Mouse (Mus musculus) midbrain, embryonic 11.5 days (tissue): Measurements from ENCODE around the gene Dock1. TPM values are rescaled to one million over a fixed set of nuclear protein-coding genes. Genes with fewer than 3 reads are reported as not detected.

Experiments used
- ATAC-seq: fragments of 200-750 bp; cut with Nextera tagmentation; 2 replicates; pipeline ENCODE4 v1.8.0; 2017; ENCODE audit warnings: moderate TSS enrichment, moderate library complexity; ENCODE audit not compliant: low FRiP score
- DNase-seq: peaks from one replicate; pipeline ENCODE4 v3.0.0; 2015; ENCODE audit warnings: low spot score; ENCODE audit errors: missing footprints
- H3K27ac ChIP-seq: fragments of 300-500 bp; sonication (generic); 2 replicates; pipeline ENCODE4 v1.5.1; 2014; ENCODE audit warnings: low read depth, low read length
- H3K27me3 ChIP-seq: fragments of 300-500 bp; sonication (generic); 2 replicates; pipeline ENCODE4 v1.6.1; 2014; ENCODE audit warnings: mild to moderate bottlenecking, low read length, moderate library complexity, mixed read lengths; ENCODE audit not compliant: control insufficient read depth, insufficient read depth
- H3K36me3 ChIP-seq: fragments of 300-500 bp; sonication (generic); 2 replicates; pipeline ENCODE4 v1.6.1; 2014; ENCODE audit warnings: mild to moderate bottlenecking, low read length, moderate library complexity, mixed read lengths; ENCODE audit not compliant: control insufficient read depth, insufficient read depth
- H3K4me1 ChIP-seq: fragments of 300-500 bp; sonication (generic); 2 replicates; pipeline ENCODE4 v1.6.1; 2014; ENCODE audit warnings: low read length; ENCODE audit not compliant: control insufficient read depth, insufficient read depth
- H3K4me2 ChIP-seq: fragments of 300-500 bp; sonication (generic); 2 replicates; pipeline ENCODE4 v1.6.1; 2014; ENCODE audit warnings: mild to moderate bottlenecking, moderate library complexity
- H3K4me3 ChIP-seq: fragments of 300-500 bp; sonication (generic); 2 replicates; pipeline ENCODE4 v1.5.1; 2014; ENCODE audit warnings: low read depth, low read length
- H3K9ac ChIP-seq: fragments of 300-500 bp; sonication (generic); 2 replicates; pipeline ENCODE4 v1.6.1; 2014; ENCODE audit warnings: low read length
- H3K9me3 ChIP-seq: fragments of 300-500 bp; sonication (generic); 2 replicates; pipeline ENCODE4 v1.6.1; 2016; ENCODE audit warnings: low read length; ENCODE audit not compliant: control insufficient read depth
- WGBS: fragments of 180-500 bp; shearing (Covaris S2); extraction: QIAGEN DNeasy Blood & Tissue Kit; methylation state at CpG from one replicate; pipeline ENCODE4 v1.1.7; 2014; 5-methylcytosine and 5-hydroxymethylcytosine counted together
- polyA plus RNA-seq: library from polyadenylated mRNA; unstranded; fragments of >200 nt; fragmentation: Nextera tagmentation; extraction: Ambion mirVana; gene quantifications from 2 replicates; pipeline ENCODE4 v1.2.1, GENCODE M21; 2014

Gene Dock1
- polyA plus RNA-seq, 1 experiment from 2014 or later: 17.6 TPM

- H3K27me3 ChIP-seq: no peaks in the 10 kb centered on the region
- no peak overlapping the region for H3K9ac ChIP-seq
- no peak overlapping the region for H3K27ac ChIP-seq
- ATAC-seq: no peak
- H3K4me3 ChIP-seq: no peak overlapping the region
- no peaks in the 10 kb centered on the region for H3K4me1 ChIP-seq
- H3K36me3 ChIP-seq: no peaks in the 10 kb centered on the region
- no peak overlapping the region for H3K4me2 ChIP-seq
- 61% methylated on average over 4 of the region's 4 CpGs for WGBS
- DNase-seq: no peak
- H3K9me3 ChIP-seq: no peaks in the 10 kb centered on the region
Measured at GRCm38 (mm10) chr7:134761799-134762198, 91.3 kb downstream of the Dock1 start.

- 90% methylated on average over 13 of the region's 13 CpGs for WGBS
- H3K27me3 ChIP-seq: no peaks in the 10 kb centered on the region
- H3K9ac ChIP-seq: no peak overlapping the region
- no peak for ATAC-seq
- H3K27ac ChIP-seq: no peak overlapping the region
- H3K4me2 ChIP-seq: no peak overlapping the region
- H3K4me1 ChIP-seq: no peaks in the 10 kb centered on the region
- no peaks in the 10 kb centered on the region for H3K9me3 ChIP-seq
- H3K36me3 ChIP-seq: no peaks in the 10 kb centered on the region
- no peak for DNase-seq
- no peak overlapping the region for H3K4me3 ChIP-seq
Measured at GRCm38 (mm10) chr7:134765130-134765529, 94.7 kb downstream of the Dock1 start.

DNA sequence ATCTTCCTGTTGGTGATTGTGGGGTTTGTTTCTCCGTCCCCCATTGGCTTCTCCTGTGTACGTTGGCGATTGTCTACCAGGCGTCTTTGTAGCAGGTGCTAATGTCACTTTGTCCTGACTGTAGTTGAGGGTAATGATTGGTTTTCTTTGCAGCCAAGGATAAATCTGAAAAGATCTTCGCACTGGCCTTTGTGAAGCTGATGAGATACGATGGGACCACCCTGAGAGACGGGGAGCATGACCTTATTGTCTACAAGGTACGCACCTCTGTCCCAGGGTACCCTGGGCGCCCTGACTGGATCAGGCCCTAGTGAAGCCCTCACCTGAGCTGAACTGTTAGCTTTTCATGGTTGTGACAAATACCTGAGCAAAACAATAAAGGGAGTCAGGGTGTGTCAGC lies 100.9 kb downstream of the Dock1 start:
- ATAC-seq (no peak), DNase-seq (no peak)
- no peaks in the 10 kb centered on the region for H3K27me3 ChIP-seq
- WGBS: 94% methylated on average over 9 of the region's 9 CpGs
- no peak overlapping the region for H3K4me2 ChIP-seq
- H3K4me1 ChIP-seq: peaks cover 5% of the 10 kb centered on the region; the same call in 1 of the 2 replicates
- H3K4me3 ChIP-seq: no peak overlapping the region
- no peaks in the 10 kb centered on the region; the same call in 1 of the 2 replicates for H3K36me3 ChIP-seq
- no peak overlapping the region for H3K9ac ChIP-seq
- no peak overlapping the region for H3K27ac ChIP-seq
- no peaks in the 10 kb centered on the region for H3K9me3 ChIP-seq

DNA sequence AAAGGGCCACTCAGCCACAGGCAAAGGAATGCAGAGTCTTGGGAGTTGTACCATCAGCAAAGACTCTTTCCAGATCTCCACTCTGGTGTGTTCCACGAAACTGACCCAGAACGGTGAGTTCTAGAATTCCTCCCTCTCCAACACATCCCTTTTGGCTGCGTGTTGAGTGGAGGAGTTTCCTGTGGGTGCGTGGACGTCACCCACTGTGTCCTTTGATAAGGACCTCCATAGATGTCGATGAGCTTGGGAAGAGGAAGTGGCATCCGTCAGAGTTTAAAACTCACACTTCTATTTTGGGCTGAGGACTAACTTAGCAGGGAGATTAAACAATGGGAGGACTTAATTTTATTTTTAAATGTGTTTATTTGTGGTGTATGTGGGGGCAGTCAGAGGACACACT lies 101.9 kb downstream of the Dock1 start:
- no peaks in the 10 kb centered on the region for H3K9me3 ChIP-seq
- H3K27ac ChIP-seq: no peak overlapping the region
- no peaks in the 10 kb centered on the region; the same call in 1 of the 2 replicates for H3K36me3 ChIP-seq

DNA sequence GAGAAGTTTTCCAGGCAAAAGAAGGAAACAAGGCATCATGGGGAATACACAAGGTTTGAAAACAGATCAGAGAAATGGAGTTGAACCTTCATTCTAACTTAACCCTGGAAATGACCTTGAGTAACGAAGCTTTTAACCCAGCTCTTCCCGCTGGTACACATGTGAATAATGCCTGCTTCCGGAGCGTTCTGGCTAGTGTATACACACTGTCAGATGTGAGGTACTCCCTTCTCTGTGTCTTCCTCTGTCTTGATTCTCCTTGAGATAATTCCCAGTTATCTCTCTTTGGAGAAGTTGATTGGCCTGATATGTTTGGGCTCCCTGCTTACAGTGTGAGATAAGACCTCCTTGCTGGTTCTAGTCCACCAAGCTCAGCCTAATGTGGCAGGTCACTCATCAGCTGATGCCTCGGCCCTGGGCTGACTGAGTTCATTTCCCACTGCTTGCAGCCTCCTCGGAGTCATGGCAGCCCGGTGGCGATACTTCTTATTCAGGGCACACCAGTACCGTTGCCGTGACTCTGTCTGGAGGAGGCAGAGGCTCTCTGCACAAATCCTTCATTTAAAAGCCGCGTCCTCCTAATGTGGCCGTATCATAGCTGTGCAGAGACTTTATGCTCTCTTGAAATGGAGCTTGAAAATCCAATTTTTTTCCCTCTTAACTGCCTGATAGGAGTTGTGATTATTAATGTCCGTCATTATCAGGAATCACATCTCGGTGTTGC lies 102.6 kb downstream of the Dock1 start:
- WGBS: 89% methylated on average over 15 of the region's 15 CpGs
- no peak overlapping the region for H3K4me2 ChIP-seq
- no peak for ATAC-seq
- peaks cover 5% of the 10 kb centered on the region; the same call in 1 of the 2 replicates for H3K4me1 ChIP-seq
- no peak for DNase-seq
- no peaks in the 10 kb centered on the region for H3K27me3 ChIP-seq
- H3K9me3 ChIP-seq: no peaks in the 10 kb centered on the region
- H3K27ac ChIP-seq: no peak overlapping the region
- no peak overlapping the region for H3K4me3 ChIP-seq
- no peaks in the 10 kb centered on the region; the same call in 1 of the 2 replicates for H3K36me3 ChIP-seq
- H3K9ac ChIP-seq: no peak overlapping the region

More for the DNA sequence above, 101.9 kb downstream of the Dock1 start:
- Histone ChIP-seq H3K4me3 (no peak overlapping the region), H3K4me2 (no peak overlapping the region), H3K4me1 (peaks cover 5% of the 10 kb centered on the region; the same call in 1 of the 2 replicates), H3K9ac (no peak overlapping the region), H3K27me3 (no peaks in the 10 kb centered on the region)
- DNase-seq (no peak), ATAC-seq (no peak)
- WGBS: 94% methylated on average over 7 of the region's 7 CpGs

GRCm38 (mm10) chr7:134773761-134774415 lies 103.4 kb downstream of the Dock1 start:
- Histone ChIP-seq H3K4me2 (no peak overlapping the region), H3K27ac (no peak overlapping the region), H3K9me3 (no peaks in the 10 kb centered on the region), H3K9ac (no peak overlapping the region), H3K4me3 (no peak overlapping the region), H3K27me3 (no peaks in the 10 kb centered on the region), H3K4me1 (peaks cover 5% of the 10 kb centered on the region; the same call in 1 of the 2 replicates), H3K36me3 (no peaks in the 10 kb centered on the region; the same call in 1 of the 2 replicates)
- ATAC-seq (no peak), DNase-seq (no peak)
- 93% methylated on average over 6 of the region's 6 CpGs for WGBS

DNA sequence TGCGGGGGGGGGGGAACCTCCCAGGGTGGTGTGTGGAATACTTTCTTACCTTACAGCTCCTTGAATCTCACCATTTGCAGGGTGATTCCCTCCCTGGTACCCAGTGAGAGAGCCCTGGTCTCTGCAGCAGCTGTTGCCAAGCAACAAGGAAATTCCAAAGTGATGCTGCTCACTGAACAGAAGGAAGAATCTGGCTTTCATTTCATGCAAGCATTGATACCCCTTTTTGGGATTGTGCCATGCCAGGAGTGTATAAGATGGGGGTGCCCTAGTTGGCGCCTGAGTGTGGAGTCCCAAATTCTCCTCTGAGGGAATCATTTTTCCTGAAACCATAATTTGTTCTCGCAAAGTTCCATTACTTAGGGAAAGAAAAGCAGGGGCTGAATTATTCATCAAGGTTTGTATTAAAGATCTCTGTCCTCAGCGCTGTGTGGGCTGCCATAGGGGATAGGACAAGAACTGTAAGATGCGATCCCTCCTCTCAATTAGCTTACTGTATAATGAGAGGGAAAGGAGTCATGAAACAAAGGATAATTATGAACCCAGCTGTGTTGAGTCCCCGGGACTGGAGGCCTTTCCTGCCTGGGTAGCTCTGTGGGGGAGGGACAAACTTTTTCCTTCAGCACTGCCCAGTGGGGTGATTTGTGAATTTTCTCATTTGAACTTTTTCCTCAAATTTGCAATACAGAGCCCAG lies 104.2 kb downstream of the Dock1 start:
- Histone ChIP-seq H3K4me3 (no peak overlapping the region), H3K27me3 (no peaks in the 10 kb centered on the region), H3K4me2 (no peak overlapping the region), H3K9ac (no peak overlapping the region), H3K4me1 (peaks cover 5% of the 10 kb centered on the region; the same call in 1 of the 2 replicates), H3K36me3 (no peaks in the 10 kb centered on the region; the same call in 1 of the 2 replicates), H3K27ac (no peak overlapping the region), H3K9me3 (no peaks in the 10 kb centered on the region)
- ATAC-seq: no peak
- WGBS: 84% methylated on average over 6 of the region's 6 CpGs
- no peak for DNase-seq

- H3K27ac ChIP-seq: no peak overlapping the region
- peaks cover 5% of the 10 kb centered on the region; the same call in 1 of the 2 replicates for H3K4me1 ChIP-seq
- DNase-seq (no peak), ATAC-seq (no peak)
- no peak overlapping the region for H3K4me2 ChIP-seq
- no peaks in the 10 kb centered on the region for H3K9me3 ChIP-seq
- H3K36me3 ChIP-seq: no peaks in the 10 kb centered on the region; the same call in 1 of the 2 replicates
- H3K4me3 ChIP-seq: no peak overlapping the region
- 91% methylated on average over 10 of the region's 10 CpGs for WGBS
- no peaks in the 10 kb centered on the region for H3K27me3 ChIP-seq
- no peak overlapping the region for H3K9ac ChIP-seq
Measured at GRCm38 (mm10) chr7:134775671-134776070, 105.2 kb downstream of the Dock1 start.

DNA sequence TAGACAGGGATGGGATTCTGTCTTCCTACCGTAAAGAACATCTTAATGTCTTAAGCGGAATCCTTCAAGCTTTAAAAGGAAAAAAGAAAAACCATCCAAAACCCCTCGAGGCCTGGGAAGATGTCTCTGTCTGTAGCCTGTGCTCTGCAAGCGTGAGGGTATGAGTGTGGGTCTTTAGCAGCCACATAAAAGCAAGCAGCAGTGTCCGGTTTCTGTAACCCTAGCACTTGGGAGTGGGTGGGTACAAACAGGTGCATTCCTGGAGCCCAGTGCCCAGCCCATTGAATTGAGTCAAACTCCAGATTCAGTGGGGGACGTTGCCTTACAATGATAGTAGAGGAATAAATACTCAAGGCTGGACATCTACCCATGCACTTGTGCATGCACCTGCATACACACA lies 105.9 kb downstream of the Dock1 start:
- no peak overlapping the region for H3K27ac ChIP-seq
- no peak for ATAC-seq
- 90% methylated on average over 6 of the region's 6 CpGs for WGBS
- H3K4me1 ChIP-seq: peaks cover 5% of the 10 kb centered on the region; the same call in 1 of the 2 replicates
- H3K36me3 ChIP-seq: no peaks in the 10 kb centered on the region; the same call in 1 of the 2 replicates
- no peak overlapping the region for H3K4me3 ChIP-seq
- no peaks in the 10 kb centered on the region for H3K27me3 ChIP-seq
- H3K9ac ChIP-seq: no peak overlapping the region
- no peak overlapping the region for H3K4me2 ChIP-seq
- no peaks in the 10 kb centered on the region for H3K9me3 ChIP-seq
- no peak for DNase-seq
